Mouse (Mus musculus) common myeloid progenitor, adult 5-6 weeks (primary cell): Measurements from ENCODE around the gene Col3a1. TPM values are rescaled to one million over a fixed set of nuclear protein-coding genes. Genes with fewer than 3 reads are reported as not detected.

Source experiments
- ATAC-seq: replicated peaks from 2 replicates; pipeline ENCODE4 v1.8.0; 2016; ENCODE audit warnings: low read depth, mild to moderate bottlenecking, moderate TSS enrichment, inconsistent platforms; ENCODE audit not compliant: poor library complexity, severe bottlenecking
- total RNA-seq: library from RNA; stranded (forward); fragments of 200-1000, 187-1606 nt; gene quantifications from 2 replicates; pipeline ENCODE4 v1.2.3, GENCODE M21; 2017

Col3a1 gene
- not detected in 2 replicates for total RNA-seq

DNA sequence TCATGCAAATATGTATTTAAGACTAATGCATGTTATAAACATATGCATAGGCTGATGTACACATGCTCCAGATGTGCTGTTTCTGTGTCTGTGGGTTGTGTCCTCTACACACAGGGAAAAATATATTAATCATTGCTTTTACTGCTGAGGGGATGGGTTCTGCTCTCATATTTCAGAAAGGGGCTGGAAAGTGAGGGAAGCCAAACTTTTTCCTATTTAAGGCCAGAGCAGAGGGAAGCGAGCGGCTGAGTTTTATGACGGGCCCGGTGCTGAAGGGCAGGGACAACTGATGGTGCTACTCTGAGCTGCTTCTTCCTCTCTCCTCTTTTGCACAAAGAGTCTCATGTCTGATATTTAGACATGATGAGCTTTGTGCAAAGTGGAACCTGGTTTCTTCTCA lies at the start of gene Col3a1:
TSS of gene Col3a1 (plus strand) at position 151 of the 400 bp plus-strand sequence.
- no peak for ATAC-seq

DNA sequence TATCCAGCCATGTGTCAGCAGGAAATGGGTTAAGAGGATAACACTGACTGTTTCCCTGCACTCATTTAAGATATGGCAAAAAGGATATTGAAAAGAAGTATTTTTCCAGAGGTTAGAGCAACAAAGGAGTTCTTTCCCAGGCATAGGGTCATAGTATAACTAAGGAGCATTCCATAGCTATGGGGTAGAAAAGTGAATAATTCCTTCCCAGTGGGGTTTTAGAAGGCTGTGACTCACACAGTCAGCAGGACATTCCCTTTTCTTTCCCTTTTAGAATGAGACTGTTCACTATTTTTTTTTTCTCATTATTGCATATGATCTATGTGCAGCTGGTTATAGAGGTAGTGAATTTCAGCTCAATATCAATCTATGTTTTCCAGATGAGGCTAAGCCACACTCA lies 41.9 kb upstream of the Col3a1 start:
- ATAC-seq = no peak

- no peak for ATAC-seq
Measured at GRCm38 (mm10) chr1:45276006-45276539, 35.3 kb upstream of the Col3a1 start.

- ATAC-seq = no peak
Measured at GRCm38 (mm10) chr1:45287954-45288353, 23.4 kb upstream of the Col3a1 start.

GRCm38 (mm10) chr1:45290037-45290436 lies 21.3 kb upstream of the Col3a1 start:
- ATAC-seq = no peak

DNA sequence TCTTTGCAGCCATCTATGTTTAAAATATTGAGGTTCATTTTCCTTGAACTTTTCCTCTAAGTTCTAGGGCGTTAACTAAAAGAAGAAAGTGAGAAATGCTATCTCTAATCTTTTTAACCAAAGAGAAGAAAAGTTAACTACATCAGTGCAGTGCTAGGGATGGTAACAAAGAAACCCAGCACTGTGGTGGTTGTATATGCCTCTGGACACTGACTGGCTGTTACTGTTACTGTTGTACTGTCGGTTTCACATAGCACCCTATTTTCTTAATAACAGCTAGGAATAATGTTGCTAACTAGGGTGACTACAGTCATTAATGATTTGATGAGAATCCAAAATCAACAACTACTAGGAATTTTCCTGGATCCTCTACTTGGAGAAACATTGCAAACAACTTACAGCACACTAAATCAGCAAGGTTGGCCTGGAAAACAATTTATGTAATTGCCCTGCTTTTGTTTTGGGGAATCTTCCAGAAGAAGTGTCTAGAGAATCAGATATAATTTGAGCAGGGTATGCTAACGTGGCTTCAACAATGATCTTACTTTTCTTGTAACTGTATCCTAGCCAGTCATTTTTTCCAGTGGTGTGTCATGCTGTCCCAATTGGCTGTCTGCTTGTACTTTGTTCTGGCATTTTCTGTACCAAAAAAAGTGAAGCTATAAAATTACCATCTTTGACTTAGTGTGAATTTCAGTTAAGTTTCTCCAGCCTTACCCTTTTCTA lies 11.8 kb upstream of the Col3a1 start:
- no peak for ATAC-seq

DNA sequence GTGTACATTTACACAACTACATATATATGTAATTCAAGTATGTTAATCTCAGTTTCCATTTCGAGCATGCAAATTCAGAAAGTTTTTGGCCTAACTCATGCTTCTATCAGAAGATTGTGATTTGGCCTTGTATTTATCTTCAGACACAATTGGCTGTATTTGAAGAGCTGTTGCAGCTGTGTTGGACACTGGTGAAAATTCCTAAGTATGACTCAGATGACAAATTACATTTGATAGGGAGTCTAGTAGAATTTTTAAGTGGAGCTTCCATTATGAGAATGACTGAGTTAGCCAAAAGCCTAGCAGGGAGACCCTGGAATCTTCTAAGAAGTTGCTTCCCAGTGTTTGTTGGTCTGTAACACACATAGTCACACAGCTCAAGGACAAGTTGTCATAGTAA lies 7.1 kb upstream of the Col3a1 start:
- no peak for ATAC-seq

- ATAC-seq = no peak
Measured at GRCm38 (mm10) chr1:45309015-45309414, 2.3 kb upstream of the Col3a1 start.

GRCm38 (mm10) chr1:45311962-45312361 lies 624 bp downstream of the Col3a1 start:
- ATAC-seq = no peak

DNA sequence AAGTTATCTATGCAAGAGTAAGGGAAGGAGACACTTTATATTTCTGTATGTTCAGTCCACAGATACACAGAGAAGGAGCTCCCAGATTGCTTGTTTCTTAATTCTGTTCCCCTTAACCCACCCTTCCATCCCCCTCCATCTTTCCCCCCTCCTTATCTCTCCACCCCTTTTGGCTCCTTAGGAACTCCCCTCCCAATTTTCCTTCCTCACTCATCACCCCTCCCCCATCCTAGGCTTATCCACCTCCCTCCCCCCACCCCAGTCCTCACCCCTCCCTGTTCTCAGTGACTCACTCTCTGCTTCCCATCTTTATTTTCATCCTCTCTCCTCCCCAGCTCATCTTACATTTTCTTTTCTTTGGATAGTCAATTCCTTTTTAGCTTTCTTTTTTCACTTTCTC lies 1.5 kb downstream of the Col3a1 start:
- no peak for ATAC-seq

- ATAC-seq = peak; percentile 82
Measured at GRCm38 (mm10) chr1:45313696-45314295, 2.5 kb downstream of the Col3a1 start.

GRCm38 (mm10) chr1:45315767-45316528 lies 4.6 kb downstream of the Col3a1 start:
- ATAC-seq = no peak

DNA sequence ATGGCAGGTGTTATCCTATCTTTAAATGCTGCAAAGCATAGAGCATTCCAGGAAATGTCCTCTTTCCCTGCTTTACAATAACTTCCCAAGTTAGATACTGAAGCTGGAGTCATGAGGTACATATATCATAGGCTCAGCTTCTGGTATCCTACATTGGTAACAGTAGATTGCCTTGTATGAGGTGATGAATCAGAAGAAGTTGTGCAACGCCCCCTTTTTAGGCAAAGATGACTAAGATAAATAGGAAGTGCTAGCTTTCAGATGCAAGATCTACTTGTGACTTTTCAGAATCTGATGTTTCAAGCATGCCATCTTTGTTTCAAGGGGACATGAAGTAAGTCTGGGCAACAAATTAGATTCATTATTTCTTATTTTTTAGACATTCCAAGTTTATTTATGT lies 6.9 kb downstream of the Col3a1 start:
- no peak for ATAC-seq

DNA sequence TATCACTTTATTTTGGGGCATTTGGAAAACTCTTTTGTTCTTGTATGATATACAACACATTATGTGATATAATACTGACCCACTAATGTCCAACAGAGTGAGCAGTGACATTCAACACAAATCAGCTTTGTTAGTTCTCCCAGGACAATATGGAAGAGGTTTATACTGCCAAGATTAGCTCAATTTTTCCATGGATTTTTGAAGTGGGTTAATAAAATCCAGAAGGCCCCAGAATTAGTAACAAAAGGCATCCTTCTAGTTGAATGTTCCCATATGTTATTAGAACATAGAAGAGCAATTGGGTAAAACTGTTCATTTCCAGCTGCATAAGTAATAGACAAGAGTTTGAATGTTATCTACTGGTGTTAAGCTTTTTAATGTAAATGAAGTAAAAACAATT lies 9.5 kb downstream of the Col3a1 start:
- no peak for ATAC-seq

DNA sequence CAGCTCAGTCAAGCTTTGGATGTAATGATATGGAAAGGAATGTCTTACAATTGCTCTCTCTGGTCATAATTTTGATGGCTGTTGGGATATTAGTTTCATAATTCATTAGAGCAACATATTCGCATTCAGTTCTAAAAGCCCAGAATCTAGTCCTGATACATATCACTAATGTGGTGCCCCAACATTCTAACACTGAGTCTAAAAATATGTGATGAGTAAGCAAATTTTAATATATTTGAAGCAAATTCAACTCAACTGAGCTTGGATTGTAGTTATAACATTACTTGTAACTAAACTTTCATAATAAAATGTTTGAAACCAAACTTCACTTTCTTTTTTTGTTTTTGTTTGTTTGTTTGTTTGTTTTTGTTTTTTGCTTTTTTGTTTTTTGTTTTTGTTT lies 17.8 kb downstream of the Col3a1 start:
- ATAC-seq = no peak

GRCm38 (mm10) chr1:45355944-45356343 lies 44.6 kb downstream of the Col3a1 start:
- no peak for ATAC-seq

- no peak for ATAC-seq
Measured at GRCm38 (mm10) chr1:45358020-45358419, 46.7 kb downstream of the Col3a1 start.

GRCm38 (mm10) chr1:45359147-45359546 lies 47.8 kb downstream of the Col3a1 start:
- no peak for ATAC-seq

DNA sequence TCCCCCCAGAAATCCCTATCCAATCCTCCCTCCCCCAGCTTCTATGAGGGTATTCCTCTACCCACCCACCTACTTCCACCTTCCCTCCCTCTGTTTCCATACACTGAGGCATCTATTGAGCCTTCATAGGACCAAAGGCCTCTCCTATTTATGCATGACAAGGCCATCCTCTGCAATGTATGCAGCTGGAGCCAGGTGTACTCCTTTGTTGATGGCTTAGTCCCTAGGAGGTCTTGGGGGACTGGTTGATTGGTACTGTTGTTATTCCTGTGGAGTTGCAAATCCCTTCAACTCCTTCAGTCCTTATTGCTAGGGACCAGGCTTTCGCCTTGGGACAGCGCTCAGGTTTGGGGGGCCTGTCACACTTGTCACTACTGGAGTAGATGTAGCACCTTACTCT lies 48.3 kb downstream of the Col3a1 start:
- no peak for ATAC-seq

DNA sequence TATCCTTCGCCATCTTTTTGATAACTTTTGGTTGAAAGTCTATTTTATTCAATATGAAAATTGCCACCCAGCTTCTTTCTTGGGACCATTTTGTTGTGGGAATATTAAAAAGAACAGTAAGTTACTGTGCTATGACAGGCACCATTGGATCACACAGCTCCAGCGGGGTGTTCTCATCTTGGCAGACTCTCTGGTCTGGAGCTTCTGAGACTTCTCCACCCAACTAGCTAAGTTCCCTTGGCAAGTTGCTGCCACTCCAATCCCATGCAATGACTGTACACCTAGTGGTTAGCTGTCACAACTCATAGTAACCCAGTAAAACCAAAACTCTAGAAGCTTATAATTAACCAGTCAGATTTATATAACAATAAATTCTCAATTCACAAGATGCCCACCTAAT lies 51.9 kb downstream of the Col3a1 start:
- ATAC-seq = no peak

- ATAC-seq = no peak
Measured at GRCm38 (mm10) chr1:45365427-45365826, 54.1 kb downstream of the Col3a1 start.
